Mouse (Mus musculus) kidney, adult 2 months (tissue): ENCODE results near the gene Gal3st1.

Source experiments
- CTCF ChIP-seq: fragments of 200-500 bp; conservative IDR thresholded peaks from 2 replicates; pipeline ENCODE4 v1.5.1; 2011; ENCODE audit warnings: low read depth, mild to moderate bottlenecking, control low read depth, low read length, moderate library complexity, mixed read lengths; ENCODE audit not compliant: insufficient read depth, insufficient read length
- POLR2A ChIP-seq: fragments of 200-500 bp; IDR thresholded peaks from one replicate; pipeline ENCODE4 v1.6.1; 2011; ENCODE audit warnings: low read depth, low read length, control low read depth

- no peak for TF ChIP-seq POLR2A
- no peak for TF ChIP-seq CTCF
Observed at GRCm38 (mm10) chr11:3970361-3970760, 13.1 kb upstream of the Gal3st1 start.
